Mouse (Mus musculus) left cerebral cortex, postnatal 10 days (tissue): ENCODE data around the gene 1700019N19Rik. TPM values are rescaled to one million over a fixed set of nuclear protein-coding genes. Genes with fewer than 3 reads are reported as not detected.

Experiments
- DNase-seq, 2 experiments: peaks; one replicate each; pipeline ENCODE4 v3.0.0; 2021 to 2022; ENCODE audit warnings: low spot score in 2 of 2, mixed read lengths in 1 of 2; ENCODE audit errors: extremely low spot score in 1 of 2
- intact Hi-C: fragments of 180-260 bp; cut with DNase I; formaldehyde crosslinking; loops from one replicate; pipeline ENCODE4 v1.15.1; 2025
- total RNA-seq, 2 experiments: library from RNA; stranded (reverse); gene quantifications; 2 replicates each; pipeline ENCODE4 v1.2.3; 2021

1700019N19Rik gene
- total RNA-seq, 2 experiments from 2014 or later, result not detected

DNA sequence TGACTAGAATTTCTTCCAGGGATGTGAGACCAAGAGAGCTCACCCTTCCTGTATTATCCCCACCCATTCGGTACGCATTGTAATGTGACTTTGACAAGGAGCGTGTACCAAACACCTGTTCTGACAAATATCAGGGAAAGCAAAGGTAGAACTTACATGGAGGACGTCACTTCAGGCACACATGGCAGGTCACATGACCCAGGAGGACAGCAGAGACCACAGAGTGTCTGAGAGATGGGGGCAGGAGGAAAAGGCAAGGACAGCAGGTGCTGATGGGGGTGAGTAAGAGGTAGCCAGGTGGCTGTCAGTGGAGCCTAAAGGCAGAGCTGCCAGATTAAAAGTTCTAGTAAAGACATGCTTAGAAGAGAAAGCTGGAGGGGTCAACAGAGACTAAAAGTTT is 51.5 kb downstream of the 1700019N19Rik start:
- no peak for DNase-seq
- intact Hi-C loops, result no loop called here

DNA sequence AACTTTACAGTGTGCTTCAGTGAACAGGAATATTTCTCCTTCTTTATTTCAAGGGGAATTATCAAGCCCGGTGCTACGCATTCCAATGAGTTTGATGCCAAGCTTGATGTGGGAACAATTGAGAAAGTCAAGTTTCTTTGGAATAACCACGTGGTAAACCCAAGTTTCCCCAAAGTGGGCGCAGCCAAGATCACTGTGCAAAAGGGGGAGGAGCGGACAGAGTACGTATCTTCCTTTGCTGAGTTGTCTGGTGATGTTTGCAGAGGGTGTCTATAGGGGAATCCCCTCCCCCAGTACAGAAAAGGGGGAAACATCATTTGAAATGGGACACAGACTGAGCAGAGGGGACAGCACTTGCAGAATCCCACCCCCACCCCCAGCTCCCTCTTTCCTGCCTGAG is 53.2 kb downstream of the 1700019N19Rik start:
- DNase-seq, result no peak

DNA sequence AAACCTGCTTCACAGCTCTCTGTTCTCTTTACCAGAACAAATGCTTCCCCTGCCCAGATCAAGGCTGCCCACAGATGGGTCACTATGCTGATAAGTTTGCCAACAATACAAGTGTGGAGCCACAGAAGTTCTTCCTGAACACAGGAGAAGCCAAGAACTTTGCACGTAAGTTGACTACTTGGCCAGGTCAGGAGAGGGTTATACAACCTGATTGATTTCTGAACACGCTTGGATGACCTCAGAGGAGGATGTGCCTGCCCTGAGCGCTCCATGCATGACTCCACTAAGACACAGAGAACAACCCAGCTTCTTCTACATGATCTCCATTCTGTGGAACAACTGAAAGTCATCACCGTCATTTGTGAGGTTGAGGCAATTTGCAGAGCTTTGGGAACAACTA is 56.1 kb downstream of the 1700019N19Rik start:
- intact Hi-C loops, result no loop called here

More for the DNA sequence above, 53.2 kb downstream of the 1700019N19Rik start:
- intact Hi-C loops, result no loop called here

More for the DNA sequence above, 56.1 kb downstream of the 1700019N19Rik start:
- DNase-seq, result no peak

Other genes starting within 250 kb of the 1700019N19Rik start
- 1 to 10 TPM; 4.6 to 5.3 TPM for gene Pnlip, start 142.0 kb downstream of the 1700019N19Rik start, total RNA-seq
- not detected for gene Pnliprp1, start 65.6 kb downstream of the 1700019N19Rik start, total RNA-seq
- not detected for gene Pnliprp2, start 34.7 kb downstream of the 1700019N19Rik start, total RNA-seq
- 1 to 10 TPM; 1.2 to 1.5 TPM for gene Eno4, start 149.0 kb upstream of the 1700019N19Rik start, total RNA-seq
- 100 to 1,000 TPM; 186 to 192 TPM for gene Hspa12a, start 149.2 kb upstream of the 1700019N19Rik start, total RNA-seq